Mouse (Mus musculus): ENCODE results near the gene Slc12a7. TPM values are rescaled to one million over a fixed set of nuclear protein-coding genes. Genes with fewer than 3 reads are reported as not detected.

The Slc12a7 gene
- total and polyA plus RNA-seq, 3 experiments: 3.1 to 6.9 TPM; not detected in 1

GRCm38 (mm10) chr13:73827243-73827642, 94.3 kb downstream of the Slc12a7 start:
- Histone ChIP-seq H3K79me2 (ENCODE audit: control insufficient read depth, insufficient read depth, low read length, poor library complexity) (no peaks in the 10 kb centered on the region), H3K4me1 (ENCODE audit: control insufficient read depth in 1 of 2, insufficient read depth in 2 of 2, low read length in 2 of 2) (no peaks in the 10 kb centered on the region), H3K9me3 (replicated peaks; ENCODE audit: insufficient read depth, low read length) (no peaks in the 10 kb centered on the region), H3K36me3 (ENCODE audit: control insufficient read depth in 1 of 2, insufficient read depth in 2 of 2, low read length in 2 of 2) (no peaks in the 10 kb centered on the region), H3K27me3 (ENCODE audit: control insufficient read depth in 1 of 2, insufficient read depth in 2 of 2, low read length in 2 of 2) (peaks cover 0 to 1% of the 10 kb centered on the region in 2 experiments; a peak in 1 of 4 replicates), H3K27ac (ENCODE audit: control insufficient read depth, low read depth, low read length) (no peak overlapping the region), H3K9ac (ENCODE audit: control insufficient read depth, low read depth, low read length, poor library complexity, severe bottlenecking) (no peak overlapping the region), H3K4me3 (ENCODE audit: control insufficient read depth in 1 of 2, insufficient read depth in 1 of 2, low read depth in 2 of 2, low read length in 2 of 2) (no peak overlapping the region)
- DNase-seq (ENCODE audit: low read depth, low spot score): no peak
- TF ChIP-seq TAL1 (IDR thresholded peaks at IDR 0.05; ENCODE audit: low read length) (no peak), POLR2AphosphoS5 (IDR thresholded peaks at IDR 0.05; ENCODE audit: borderline replicate concordance, low read depth, low read length) (no peak), ELF1 (IDR thresholded peaks at IDR 0.05; ENCODE audit: low read depth, low read length) (no peak), ZKSCAN1 (IDR thresholded peaks at IDR 0.05; ENCODE audit: low read depth, low read length) (no peak), CTCF (IDR thresholded peaks at IDR 0.05 in 2 of 3, conservative IDR thresholded peaks at IDR 0.05 in 1 of 3; ENCODE audit: control insufficient read depth in 1 of 3, insufficient read depth in 1 of 3, low read depth in 2 of 3, low read length in 3 of 3, poor library complexity in 1 of 3, severe bottlenecking in 1 of 3) (no peak), E2F4 (IDR thresholded peaks at IDR 0.05; ENCODE audit: borderline replicate concordance, low read depth, low read length) (no peak)

- Histone ChIP-seq H3K4me1 (ENCODE audit: control insufficient read depth in 1 of 2, insufficient read depth in 2 of 2, low read length in 2 of 2) (no peaks in the 10 kb centered on the region), H3K36me3 (ENCODE audit: control insufficient read depth in 1 of 2, insufficient read depth in 2 of 2, low read length in 2 of 2) (no peaks in the 10 kb centered on the region), H3K4me3 (ENCODE audit: control insufficient read depth in 1 of 2, insufficient read depth in 1 of 2, low read depth in 2 of 2, low read length in 2 of 2) (no peak overlapping the region), H3K9me3 (replicated peaks; ENCODE audit: insufficient read depth, low read length) (no peaks in the 10 kb centered on the region), H3K9ac (ENCODE audit: control insufficient read depth, low read depth, low read length, poor library complexity, severe bottlenecking) (no peak overlapping the region), H3K27me3 (ENCODE audit: control insufficient read depth in 1 of 2, insufficient read depth in 2 of 2, low read length in 2 of 2) (peaks cover 14 to 16% of the 10 kb centered on the region in 2 experiments), H3K27ac (ENCODE audit: control insufficient read depth, low read depth, low read length) (no peak overlapping the region), H3K79me2 (ENCODE audit: control insufficient read depth, insufficient read depth, low read length, poor library complexity) (no peaks in the 10 kb centered on the region)
- peak; percentile 79 for TF ChIP-seq SMC3 (IDR thresholded peaks at IDR 0.05; ENCODE audit: low read depth, low read length)
- no peak for TF ChIP-seq TBP (IDR thresholded peaks at IDR 0.05; ENCODE audit: low read depth, low read length)
- TF ChIP-seq ZKSCAN1 (IDR thresholded peaks at IDR 0.05; ENCODE audit: low read depth, low read length): no peak
- TF ChIP-seq SIN3A (IDR thresholded peaks at IDR 0.05; ENCODE audit: low read length): no peak
- TF ChIP-seq CTCF (IDR thresholded peaks at IDR 0.05 in 2 of 3, conservative IDR thresholded peaks at IDR 0.05 in 1 of 3; ENCODE audit: control insufficient read depth in 1 of 3, insufficient read depth in 1 of 3, low read depth in 2 of 3, low read length in 3 of 3, poor library complexity in 1 of 3, severe bottlenecking in 1 of 3): peak; percentile 77 to 96 (median 81)
- TF ChIP-seq ZC3H11A (IDR thresholded peaks at IDR 0.05; ENCODE audit: low read depth, low read length): peak; percentile 29
- peak; percentile 59 for TF ChIP-seq RAD21 (IDR thresholded peaks at IDR 0.05; ENCODE audit: low read depth, low read length)
- peak; percentile 61 for DNase-seq (ENCODE audit: low read depth, low spot score)
Measured at GRCm38 (mm10) chr13:73831486-73831885, 98.6 kb downstream of the Slc12a7 start.

- no peaks in the 10 kb centered on the region for H3K4me1 ChIP-seq (ENCODE audit: control insufficient read depth in 1 of 2, insufficient read depth in 2 of 2, low read length in 2 of 2)
- H3K27ac ChIP-seq (ENCODE audit: control insufficient read depth, low read depth, low read length): no peak overlapping the region
- H3K4me3 ChIP-seq (ENCODE audit: control insufficient read depth in 1 of 2, insufficient read depth in 1 of 2, low read depth in 2 of 2, low read length in 2 of 2): no peak overlapping the region
- no peaks in the 10 kb centered on the region for H3K9me3 ChIP-seq (replicated peaks; ENCODE audit: insufficient read depth, low read length)
- H3K27me3 ChIP-seq (ENCODE audit: control insufficient read depth in 1 of 2, insufficient read depth in 2 of 2, low read length in 2 of 2): peaks cover 16 to 17% of the 10 kb centered on the region in 2 experiments
- H3K36me3 ChIP-seq (ENCODE audit: control insufficient read depth in 1 of 2, insufficient read depth in 2 of 2, low read length in 2 of 2): no peaks in the 10 kb centered on the region
- no peak for DNase-seq (ENCODE audit: low read depth, low spot score)
- TF ChIP-seq GATA1 (IDR thresholded peaks at IDR 0.05; ENCODE audit: low read depth, low read length) (no peak), NRF1 (IDR thresholded peaks at IDR 0.05; ENCODE audit: insufficient read depth, low read depth, low read length, poor library complexity, severe bottlenecking) (no peak), ZMIZ1 (IDR thresholded peaks at IDR 0.05; ENCODE audit: low read depth, low read length) (no peak), E2F4 (IDR thresholded peaks at IDR 0.05; ENCODE audit: borderline replicate concordance, low read depth, low read length) (no peak), KAT2A (conservative IDR thresholded peaks at IDR 0.05; ENCODE audit: low read depth, low read length) (no peak), ZNF384 (IDR thresholded peaks at IDR 0.05; ENCODE audit: low read depth, low read length) (no peak), JUND (IDR thresholded peaks at IDR 0.05; ENCODE audit: low read depth, low read length) (no peak), NELFE (IDR thresholded peaks at IDR 0.05; ENCODE audit: low read depth, low read length) (no peak), USF2 (IDR thresholded peaks at IDR 0.05; ENCODE audit: borderline replicate concordance in 1 of 2, insufficient read depth in 1 of 2, low read depth in 1 of 2, low read length in 2 of 2) (no peak), RCOR1 (IDR thresholded peaks at IDR 0.05; ENCODE audit: low read depth, low read length) (no peak)
- H3K9ac ChIP-seq (ENCODE audit: control insufficient read depth, low read depth, low read length, poor library complexity, severe bottlenecking): no peak overlapping the region
- H3K79me2 ChIP-seq (ENCODE audit: control insufficient read depth, insufficient read depth, low read length, poor library complexity): no peaks in the 10 kb centered on the region
Measured at GRCm38 (mm10) chr13:73833809-73834208, 100.9 kb downstream of the Slc12a7 start.

All from MEL (cell line).